Mouse (Mus musculus): ENCODE measurements around the gene Tmem132d.
"Not testable (repeated sequence)": the region's sequence is repeated elsewhere in the genome, so short reads cannot be mapped to it uniquely, and the experiment has no call there.

The Tmem132d gene

GRCm38 (mm10) chr5:127807419-127807818 is 625.5 kb downstream of the Tmem132d start:
- intact Hi-C loops (cut with DNase I): no loop called here

- intact Hi-C loops (cut with DNase I): no loop called here
These were observed 626.0 kb downstream of the Tmem132d start for GRCm38 (mm10) chr5:127806850-127807249.

- intact Hi-C loops (cut with DNase I): no loop called here
These were observed 632.0 kb downstream of the Tmem132d start for GRCm38 (mm10) chr5:127800907-127801306.

- intact Hi-C loops (cut with DNase I): no loop called here
These were observed 651.7 kb downstream of the Tmem132d start for GRCm38 (mm10) chr5:127781221-127781620.

GRCm38 (mm10) chr5:127775749-127776148 is 657.1 kb downstream of the Tmem132d start:
- intact Hi-C loops (cut with DNase I): no loop called here

- intact Hi-C loops (cut with DNase I): no loop called here
These were observed 674.3 kb downstream of the Tmem132d start for GRCm38 (mm10) chr5:127758576-127758975.

GRCm38 (mm10) chr5:127756671-127757423 is 676.0 kb downstream of the Tmem132d start:
- intact Hi-C loops (cut with DNase I): no loop called here

GRCm38 (mm10) chr5:127756011-127756410 is 676.9 kb downstream of the Tmem132d start:
- intact Hi-C loops (cut with DNase I): no loop called here

- intact Hi-C loops (cut with DNase I): no loop called here
These were observed 677.3 kb downstream of the Tmem132d start for GRCm38 (mm10) chr5:127755594-127755993.

GRCm38 (mm10) chr5:127751262-127751975 is 681.5 kb downstream of the Tmem132d start:
- intact Hi-C loops (cut with DNase I): no loop called here

GRCm38 (mm10) chr5:127749540-127749939 is 683.3 kb downstream of the Tmem132d start:
- intact Hi-C loops (cut with DNase I): not testable (repeated sequence)

GRCm38 (mm10) chr5:127741331-127741730 is 691.5 kb downstream of the Tmem132d start:
- intact Hi-C loops (cut with DNase I): no loop called here

All from adrenal gland (tissue).